Mouse (Mus musculus): ENCODE results near the gene Abca2.

DNA sequence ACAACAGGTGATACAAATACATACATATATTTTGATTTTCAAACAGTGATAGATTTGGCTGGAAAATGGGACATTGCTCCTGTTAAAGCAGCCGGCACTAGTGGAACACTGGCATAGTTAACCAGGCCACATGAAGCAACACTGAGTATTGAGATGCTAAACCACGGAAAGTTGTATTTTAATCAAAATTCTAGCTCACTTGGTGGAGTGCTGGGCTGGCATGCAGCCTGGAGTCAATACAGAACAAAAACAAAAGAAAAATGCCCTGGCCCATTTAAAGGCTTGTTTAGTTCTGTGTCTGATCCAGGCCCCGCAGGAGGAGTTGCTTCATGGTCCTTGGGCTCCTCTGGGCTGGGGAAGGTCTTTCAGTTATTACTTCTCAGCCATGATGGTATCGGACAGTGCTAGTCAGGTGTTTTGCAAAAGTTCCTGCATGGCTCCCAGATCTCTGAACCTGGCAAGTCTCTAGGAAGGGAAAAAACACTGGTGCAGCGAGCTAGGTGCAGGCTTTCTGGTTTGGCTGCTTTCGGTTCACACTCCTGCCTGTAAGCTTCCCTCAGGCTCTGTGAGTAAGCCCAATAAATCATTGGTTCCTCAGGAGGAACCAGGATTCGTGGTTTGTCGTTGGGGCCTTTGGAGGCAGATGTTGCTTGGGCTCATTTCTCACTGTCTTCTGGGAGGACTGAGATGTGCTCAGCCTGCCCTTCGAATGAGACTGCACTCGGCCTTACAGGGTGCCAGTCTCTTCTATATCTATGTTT lies 51.2 kb downstream of the Abca2 start:
- TF ChIP-seq POLR2A (IDR thresholded peaks at IDR 0.05; ENCODE audit: insufficient read depth, low read depth, low read length) (no peak), CTCF (IDR thresholded peaks at IDR 0.05) (no peak)

All from heart, adult 2 months (tissue).